Mouse (Mus musculus) forebrain, postnatal 0 days (tissue): Measurements from ENCODE around the gene Hist2h3c1. TPM values are rescaled to one million over a fixed set of nuclear protein-coding genes. Genes with fewer than 3 reads are reported as not detected.
"Not testable (repeated sequence)": the region's sequence is repeated elsewhere in the genome, so short reads cannot be mapped to it uniquely, and the experiment has no call there.

Source experiments
- ATAC-seq: fragments of 200-750 bp; cut with Nextera tagmentation; 2 replicates; pipeline ENCODE4 v1.8.0; 2017; ENCODE audit warnings: mild to moderate bottlenecking, moderate library complexity
- DNase-seq: peaks from one replicate; pipeline ENCODE4 v3.0.0-alpha.2; 2015
- H3K27ac ChIP-seq: fragments of 300-500 bp; sonication (generic); 2 replicates; pipeline ENCODE4 v1.5.1; 2014; ENCODE audit warnings: low read depth, mild to moderate bottlenecking, antibody characterized with exemption, low read length, moderate library complexity, mixed read lengths
- H3K27me3 ChIP-seq: fragments of 300-500 bp; sonication (generic); 2 replicates; pipeline ENCODE4 v1.6.1; 2014; ENCODE audit warnings: mild to moderate bottlenecking, low read length, mixed read lengths; ENCODE audit not compliant: insufficient read depth
- H3K36me3 ChIP-seq: fragments of 300-500 bp; sonication (generic); 2 replicates; pipeline ENCODE4 v1.6.1; 2014; ENCODE audit warnings: mild to moderate bottlenecking, moderate library complexity; ENCODE audit not compliant: insufficient read depth
- H3K4me1 ChIP-seq: fragments of 300-500 bp; sonication (generic); 2 replicates; pipeline ENCODE4 v1.6.1; 2014; ENCODE audit warnings: antibody characterized with exemption; ENCODE audit not compliant: insufficient read depth
- H3K4me2 ChIP-seq: fragments of 300-500 bp; sonication (generic); 2 replicates; pipeline ENCODE4 v1.6.1; 2014; ENCODE audit warnings: low read depth, mild to moderate bottlenecking, moderate library complexity
- H3K4me3 ChIP-seq: fragments of 300-500 bp; sonication (generic); 2 replicates; pipeline ENCODE4 v1.5.1; 2014; ENCODE audit warnings: low read depth, low read length, mixed read lengths
- H3K9ac ChIP-seq: fragments of 300-500 bp; sonication (generic); 2 replicates; pipeline ENCODE4 v1.6.1; 2014; ENCODE audit warnings: mild to moderate bottlenecking
- H3K9me3 ChIP-seq: fragments of 300-500 bp; sonication (generic); 2 replicates; pipeline ENCODE4 v1.6.1; 2016; ENCODE audit warnings: low read length
- CTCF ChIP-seq: sonication (generic); IDR thresholded peaks from 2 replicates; pipeline ENCODE4 v1.5.1; 2016; ENCODE audit warnings: antibody characterized with exemption, control low read depth, low read depth
- WGBS: fragments of 180-500 bp; shearing (Covaris S2); extraction: QIAGEN DNeasy Blood & Tissue Kit; methylation state at CpG from one replicate; pipeline ENCODE4 v1.1.7; 2014; 5-methylcytosine and 5-hydroxymethylcytosine counted together
- polyA plus RNA-seq: library from polyadenylated mRNA; unstranded; fragments of >200 nt; fragmentation: Nextera tagmentation; extraction: Ambion mirVana; gene quantifications from 2 replicates; pipeline ENCODE4 v1.2.1, GENCODE M21; 2015
- total RNA-seq: library from RNA; depleted of rRNA; stranded (reverse); fragments of >200 nt; gene quantifications from 2 replicates; pipeline ENCODE4 v1.2.3, GENCODE M21; 2014

The Hist2h3c1 gene
- total and polyA plus RNA-seq, 2 experiments from 2014 or later, result not detected

GRCm38 (mm10) chr3:96219191-96219641 lies 27.3 kb upstream of the Hist2h3c1 start:
- Histone ChIP-seq H3K4me1 (peaks cover 5% of the 10 kb centered on the region), H3K9ac (peak overlapping the region; percentile 69), H3K4me3 (peak overlapping the region; percentile 63), H3K9me3 (no peaks in the 10 kb centered on the region), H3K36me3 (no peaks in the 10 kb centered on the region), H3K27ac (peak overlapping the region; percentile 92), H3K4me2 (peak overlapping the region; percentile 80), H3K27me3 (no peaks in the 10 kb centered on the region)
- peak; percentile 37 for ATAC-seq
- WGBS, result 0% methylated on average over 12 of the region's 12 CpGs
- no peak for DNase-seq
- TF ChIP-seq CTCF, result peak; percentile 50

GRCm38 (mm10) chr3:96219661-96220130 lies 26.8 kb upstream of the Hist2h3c1 start, which contains the start of the genes Bola1 and Hist2h2ab:
Gene Bola1 (minus strand): TSS chr3:96219709.
Gene Hist2h2ab (plus strand): TSS chr3:96219865.
- Histone ChIP-seq H3K36me3 (no peaks in the 10 kb centered on the region), H3K27me3 (no peaks in the 10 kb centered on the region), H3K27ac (peak within 1 kb of the TSS; percentile 92), H3K9ac (peak within 1 kb of the TSS; percentile 69), H3K4me2 (peak within 1 kb of the TSS; percentile 80), H3K4me3 (peak within 1 kb of the TSS; percentile 63), H3K4me1 (peaks cover 5% of the 10 kb centered on the region), H3K9me3 (no peaks in the 10 kb centered on the region)
- 2% methylated on average over 36 of the region's 37 CpGs for WGBS
- peak; percentile 90 for DNase-seq
- no peak for TF ChIP-seq CTCF
- ATAC-seq, result peak; percentile 94

GRCm38 (mm10) chr3:96220131-96220764 lies 26.2 kb upstream of the Hist2h3c1 start:
- under 1% methylated on average over 33 of the region's 47 CpGs for WGBS
- ATAC-seq, result peak; percentile 5
- peak overlapping the region; percentile 69 for H3K9ac ChIP-seq

GRCm38 (mm10) chr3:96220765-96221639 lies 25.5 kb upstream of the Hist2h3c1 start, which contains the start of the genes Hist2h2ac and Hist2h2be:
Gene Hist2h2ac (minus strand): TSS chr3:96220880.
Gene Hist2h2be (plus strand): TSS chr3:96221119.
- peaks cover 10% of the 10 kb centered on the region for H3K4me1 ChIP-seq
- no peaks in the 10 kb centered on the region for H3K27me3 ChIP-seq
- no peak for TF ChIP-seq CTCF
- peak; percentile 92 for DNase-seq
- peak within 1 kb of the TSS; percentile 92 for H3K27ac ChIP-seq
- peak; percentile 84 for ATAC-seq
- no peaks in the 10 kb centered on the region for H3K36me3 ChIP-seq
- peak within 1 kb of the TSS; percentile 63 for H3K4me3 ChIP-seq
- no peaks in the 10 kb centered on the region for H3K9me3 ChIP-seq
- H3K9ac ChIP-seq, result peak within 1 kb of the TSS; percentile 69
- WGBS, result under 1% methylated on average over 43 of the region's 43 CpGs
- H3K4me2 ChIP-seq, result peak within 1 kb of the TSS; percentile 80

More at GRCm38 (mm10) chr3:96220131-96220764, 26.2 kb upstream of the Hist2h3c1 start:
- DNase-seq, H3K36me3 ChIP-seq, H3K9me3 ChIP-seq, H3K27me3 ChIP-seq, H3K4me1 ChIP-seq: not testable (repeated sequence)
- H3K4me3 ChIP-seq, result peak overlapping the region; percentile 63
- peak overlapping the region; percentile 92 for H3K27ac ChIP-seq
- H3K4me2 ChIP-seq, result peak overlapping the region; percentile 80

GRCm38 (mm10) chr3:96221640-96222038 lies 24.8 kb upstream of the Hist2h3c1 start:
- peak overlapping the region; percentile 92 for H3K27ac ChIP-seq
- DNase-seq (no peak), ATAC-seq (no peak)
- 9% methylated on average over 9 of the region's 9 CpGs for WGBS
- TF ChIP-seq CTCF, result no peak
- peak overlapping the region; percentile 80 for H3K4me2 ChIP-seq
- H3K4me1 ChIP-seq, result peaks cover 10% of the 10 kb centered on the region
- no peaks in the 10 kb centered on the region for H3K9me3 ChIP-seq
- peak overlapping the region; percentile 63 for H3K4me3 ChIP-seq
- H3K27me3 ChIP-seq, result no peaks in the 10 kb centered on the region
- H3K9ac ChIP-seq, result peak overlapping the region; percentile 69
- H3K36me3 ChIP-seq, result no peaks in the 10 kb centered on the region

GRCm38 (mm10) chr3:96222774-96223173 lies 23.7 kb upstream of the Hist2h3c1 start:
- H3K27ac ChIP-seq, result no peak overlapping the region
- no peak for TF ChIP-seq CTCF
- peaks cover 10% of the 10 kb centered on the region for H3K4me1 ChIP-seq
- H3K9me3 ChIP-seq, result no peaks in the 10 kb centered on the region
- H3K9ac ChIP-seq, result no peak overlapping the region
- peak overlapping the region; percentile 80 for H3K4me2 ChIP-seq
- H3K36me3 ChIP-seq, result no peaks in the 10 kb centered on the region
- WGBS, result 60% methylated on average over 4 of the region's 4 CpGs
- DNase-seq (no peak), ATAC-seq (no peak)
- H3K27me3 ChIP-seq, result no peaks in the 10 kb centered on the region
- no peak overlapping the region for H3K4me3 ChIP-seq
